Mouse (Mus musculus): ENCODE measurements around the gene Fcho1.

GRCm38 (mm10) chr8:71687616-71688015 is 37.9 kb downstream of the Fcho1 start:
- TF ChIP-seq ZC3H11A (IDR thresholded peaks at IDR 0.05; ENCODE audit: borderline replicate concordance, low read depth, low read length): no peak
- no peak for TF ChIP-seq CHD2 (IDR thresholded peaks at IDR 0.05; ENCODE audit: low read depth, low read length)
- no peak for TF ChIP-seq HCFC1 (IDR thresholded peaks at IDR 0.05; ENCODE audit: borderline replicate concordance, insufficient read depth, low read length)

All from ES-E14 (cell line).